Mouse (Mus musculus) ovary, postnatal 14 days (tissue): ENCODE data around the gene Gjb3.

Experiments
- DNase-seq: peaks from one replicate; pipeline ENCODE4 v3.0.0; 2022; ENCODE audit warnings: low spot score

The Gjb3 gene

DNA sequence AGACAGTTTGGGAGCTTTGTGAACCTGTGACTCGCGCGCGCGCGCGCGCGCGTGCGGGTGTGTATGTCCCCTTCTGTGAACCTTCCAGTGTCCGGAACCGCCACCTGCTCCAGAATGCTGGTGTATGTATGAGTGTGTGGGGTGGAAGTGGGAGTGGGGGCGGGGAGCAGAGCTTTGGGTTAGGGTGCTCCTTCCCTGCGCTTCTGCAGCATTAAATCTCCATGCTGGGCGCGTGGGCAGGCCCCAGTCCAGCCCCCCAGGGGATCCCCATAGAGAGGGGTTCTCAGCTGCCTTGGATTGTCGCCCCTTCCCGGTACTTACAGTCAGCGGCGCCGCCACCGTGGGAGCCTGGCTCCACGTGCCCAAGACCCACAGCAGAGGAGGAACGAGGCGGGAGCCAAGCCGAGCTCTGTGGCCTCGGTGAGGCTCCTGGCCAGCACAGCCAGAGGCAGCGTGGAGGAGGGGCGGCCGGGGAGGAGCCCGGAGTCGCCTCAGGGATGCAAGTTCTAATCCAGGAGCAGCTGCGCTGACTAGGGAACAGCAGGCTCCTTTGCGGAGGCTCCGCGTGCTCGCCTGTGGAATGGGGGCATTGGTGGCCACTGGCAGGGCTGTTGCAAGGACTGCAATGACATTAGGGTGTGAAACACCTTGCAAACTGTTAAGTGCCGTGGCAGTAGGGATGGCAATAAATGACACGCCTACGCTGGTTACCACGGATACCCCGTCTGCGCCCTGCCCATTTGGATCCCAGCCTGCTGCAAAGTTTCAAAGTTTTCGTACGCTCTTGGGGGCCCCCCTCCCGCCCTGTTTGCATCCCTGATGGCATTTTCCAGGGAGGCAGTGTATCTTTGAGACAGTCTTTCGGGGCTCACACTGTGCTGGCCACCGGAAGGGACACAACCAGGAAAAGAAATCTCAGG is at the start of gene Gjb3:
Gene Gjb3 (minus strand): TSS at position 664 of the 920 bp plus-strand sequence.
- DNase-seq, result no peak

- DNase-seq, result no peak
These were observed 46.7 kb upstream of the Gjb3 start for GRCm38 (mm10) chr4:127377344-127377743.

GRCm38 (mm10) chr4:127375541-127376177 is 45.0 kb upstream of the Gjb3 start:
- DNase-seq, result no peak

DNA sequence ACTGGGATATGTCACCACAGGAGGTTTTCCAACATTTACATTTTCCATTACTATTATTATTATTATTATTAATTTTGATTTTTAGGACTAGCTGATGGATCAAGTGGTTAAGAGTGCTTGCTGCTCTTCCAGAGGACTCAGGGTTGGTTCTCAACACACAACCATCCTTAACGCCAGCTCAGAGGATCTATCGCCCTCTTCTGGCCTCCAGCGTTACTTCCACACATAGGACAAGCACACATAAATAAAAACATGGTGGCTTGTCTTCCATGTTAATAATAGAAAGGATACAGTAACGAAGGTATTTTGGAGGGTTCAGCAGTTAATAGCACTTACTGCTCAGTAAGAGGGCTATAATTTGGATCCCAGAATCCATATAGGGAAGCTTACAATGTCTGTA is 44.0 kb upstream of the Gjb3 start:
- DNase-seq, result no peak

GRCm38 (mm10) chr4:127373491-127373890 is 42.8 kb upstream of the Gjb3 start:
- DNase-seq, result no peak

DNA sequence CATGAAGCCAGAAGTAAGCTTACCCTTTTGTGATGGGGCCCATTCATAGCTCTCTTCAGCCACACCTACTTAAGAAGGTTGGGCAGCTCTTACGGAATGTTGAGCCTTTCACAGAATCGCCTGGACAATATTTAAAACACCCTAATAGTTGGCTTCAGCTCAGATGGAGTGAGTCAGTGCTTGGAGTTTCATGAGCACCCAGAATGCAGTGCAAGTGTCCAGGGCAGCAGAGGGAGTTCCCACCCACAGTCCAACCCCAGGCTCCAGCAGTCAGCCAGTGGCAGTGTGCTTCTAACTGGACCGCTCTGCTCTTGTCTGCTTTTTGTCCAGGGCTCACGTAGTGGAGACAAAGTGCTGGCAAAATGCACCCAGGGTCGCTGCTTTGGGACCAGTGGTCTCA is 40.9 kb upstream of the Gjb3 start:
- no peak for DNase-seq

DNA sequence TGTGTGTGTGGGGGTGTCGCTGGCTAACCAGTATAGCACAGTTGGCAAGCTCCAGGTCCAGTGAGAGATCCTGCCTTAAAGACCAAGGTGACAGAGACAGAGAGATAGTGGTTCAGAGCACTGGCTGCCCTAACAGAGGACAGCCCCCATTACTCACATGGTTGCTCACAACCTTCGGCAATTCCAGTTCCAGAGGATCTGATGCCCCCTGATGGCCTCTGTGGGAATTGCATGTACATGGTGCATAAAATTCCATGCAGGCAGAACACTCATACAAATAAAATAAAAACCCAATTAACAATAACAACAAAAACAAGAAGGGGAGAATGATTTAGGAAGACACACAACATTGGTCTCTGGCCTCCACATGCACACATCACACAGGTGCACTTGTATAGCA is 39.8 kb upstream of the Gjb3 start:
- no peak for DNase-seq

DNA sequence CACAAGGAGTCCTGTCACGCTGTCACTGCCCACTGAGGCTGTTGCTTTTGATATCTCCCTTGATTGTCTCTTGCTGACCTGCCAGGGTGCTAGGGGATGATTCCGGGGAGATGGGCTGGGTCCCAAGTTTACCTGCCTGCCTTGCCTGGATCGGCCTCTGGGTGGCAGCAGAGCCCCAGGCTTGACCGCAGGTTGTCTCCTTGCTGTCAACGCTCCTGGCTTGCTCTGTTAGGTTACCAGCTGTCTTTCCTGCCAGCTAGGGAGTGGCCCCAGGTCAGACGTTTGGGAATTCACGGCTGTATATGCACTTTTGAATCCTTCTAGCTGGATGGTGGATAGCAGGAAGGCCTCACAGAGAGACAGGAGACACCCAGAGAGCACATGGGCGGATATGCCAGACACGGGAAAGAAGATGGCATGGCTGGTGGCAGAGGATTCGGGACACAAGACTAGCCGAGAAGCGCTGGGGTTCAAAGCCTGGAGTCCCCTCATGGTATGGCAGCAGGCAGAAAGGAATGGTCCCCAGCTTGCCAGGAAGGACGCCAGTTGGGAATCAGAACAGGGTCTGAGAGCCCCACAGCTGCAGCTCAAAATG is 37.8 kb upstream of the Gjb3 start:
- DNase-seq, result peak; percentile 72

DNA sequence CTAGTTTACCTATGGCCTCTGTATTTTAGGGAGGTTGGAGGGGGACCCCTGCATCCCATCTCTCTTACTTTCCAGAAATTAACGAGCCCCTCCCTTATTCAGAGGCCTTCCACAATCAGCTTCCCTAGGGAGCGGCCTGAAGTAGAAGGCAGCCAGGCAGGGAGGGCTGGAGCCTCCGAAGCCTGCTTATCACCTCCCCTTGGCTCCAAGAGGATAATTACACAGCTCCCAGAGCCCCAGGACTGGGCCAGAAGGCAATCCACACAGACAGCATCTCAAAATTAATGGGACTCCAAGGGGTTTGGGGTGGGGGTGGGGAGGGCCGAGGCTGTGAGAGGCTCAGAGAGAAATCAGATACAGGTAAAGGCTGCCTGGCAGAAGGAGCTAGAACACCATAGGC is 35.2 kb upstream of the Gjb3 start:
- DNase-seq, result no peak

- DNase-seq, result no peak
These were observed 34.8 kb upstream of the Gjb3 start for GRCm38 (mm10) chr4:127365433-127365832.

DNA sequence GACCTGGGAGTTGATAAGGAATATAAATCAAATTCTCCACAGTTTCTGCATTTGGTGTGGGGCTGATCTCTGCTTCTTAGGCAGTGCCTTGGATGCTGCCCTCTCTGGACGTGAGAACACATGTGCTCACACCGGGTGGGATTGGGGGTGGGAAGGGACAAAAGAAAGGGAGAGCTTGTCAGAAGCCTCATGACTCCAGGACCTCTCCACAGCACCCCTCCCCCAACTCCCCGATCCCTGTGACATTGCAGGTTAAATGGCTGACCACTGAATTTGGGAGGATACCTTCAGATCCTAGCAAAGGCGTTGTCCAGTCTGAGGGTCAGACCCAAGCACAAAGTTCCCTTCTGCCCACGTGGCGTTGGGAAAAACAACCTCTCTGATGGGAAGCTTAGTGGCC is 33.8 kb upstream of the Gjb3 start:
- DNase-seq, result no peak

DNA sequence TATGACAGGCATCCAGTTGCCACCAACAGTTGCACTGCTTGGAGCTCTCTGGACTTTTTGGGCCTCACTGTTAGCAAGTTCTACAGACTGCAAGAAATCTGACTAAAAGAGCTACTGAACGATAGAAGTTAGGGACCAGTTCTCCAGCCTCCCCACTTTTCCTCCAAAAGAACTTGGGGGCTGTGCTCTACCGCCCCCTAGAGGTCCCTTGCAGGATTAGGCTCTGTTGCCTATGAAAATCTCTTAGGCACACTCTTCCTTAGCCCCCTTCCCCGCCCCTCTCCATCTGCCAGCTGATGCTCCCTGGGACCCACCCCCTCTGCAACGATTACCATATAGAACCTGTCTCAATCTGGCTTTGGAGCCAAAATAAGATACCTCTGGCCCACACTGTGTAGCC is 32.7 kb upstream of the Gjb3 start:
- DNase-seq, result no peak

- DNase-seq, result no peak
These were observed 31.9 kb upstream of the Gjb3 start for GRCm38 (mm10) chr4:127362520-127362919.

GRCm38 (mm10) chr4:127358018-127358417 is 27.4 kb upstream of the Gjb3 start, which contains the start of gene Gjb5:
Gene Gjb5, minus strand, starts transcription at chr4:127358181.
- DNase-seq, result no peak

DNA sequence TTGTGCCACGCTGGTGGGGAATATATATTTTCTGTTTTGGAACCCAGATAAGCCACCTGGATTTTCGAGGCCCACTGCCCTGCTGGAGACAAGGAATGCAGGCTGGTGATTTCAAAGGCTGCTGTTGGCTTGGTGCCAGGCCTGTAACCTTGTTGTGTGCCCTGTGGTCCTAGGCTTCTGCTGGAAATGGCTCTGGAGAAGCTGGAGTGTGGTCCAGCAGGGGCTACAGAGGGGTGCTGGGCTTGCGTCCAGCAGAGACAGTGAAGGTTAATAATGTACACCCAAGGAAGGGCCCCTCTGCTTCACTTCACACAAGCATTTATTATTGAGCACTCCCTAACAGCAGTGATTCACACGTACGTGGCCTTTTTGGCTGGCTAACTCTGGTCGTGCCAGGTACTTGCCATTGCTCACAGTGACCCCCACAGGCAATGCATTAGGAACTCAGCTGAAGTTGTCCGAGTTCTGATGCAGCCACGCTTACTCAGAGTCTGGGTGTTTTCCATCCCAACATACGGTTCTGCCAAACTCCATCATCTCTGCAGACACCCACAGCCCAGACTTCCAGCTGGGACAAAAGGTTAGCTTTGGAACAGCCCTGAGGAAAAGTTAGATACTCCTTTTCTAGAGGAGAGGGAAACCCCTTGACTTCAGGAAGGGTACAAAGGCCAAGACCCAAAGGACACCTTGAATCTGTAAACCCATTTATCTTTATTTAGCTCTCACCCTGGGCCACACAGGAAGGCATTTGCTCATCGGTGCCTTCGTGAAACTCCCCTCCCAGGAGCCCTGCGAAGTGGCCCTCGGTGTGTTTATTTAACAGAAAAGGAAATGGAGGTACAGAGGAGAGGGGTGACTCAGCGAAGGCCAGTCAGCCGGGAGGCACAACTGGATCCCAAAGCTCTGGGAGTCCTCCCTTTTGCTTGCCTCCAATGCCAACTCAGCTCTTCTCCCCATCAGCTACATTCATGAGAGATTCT is 24.2 kb upstream of the Gjb3 start:
- DNase-seq, result no peak

DNA sequence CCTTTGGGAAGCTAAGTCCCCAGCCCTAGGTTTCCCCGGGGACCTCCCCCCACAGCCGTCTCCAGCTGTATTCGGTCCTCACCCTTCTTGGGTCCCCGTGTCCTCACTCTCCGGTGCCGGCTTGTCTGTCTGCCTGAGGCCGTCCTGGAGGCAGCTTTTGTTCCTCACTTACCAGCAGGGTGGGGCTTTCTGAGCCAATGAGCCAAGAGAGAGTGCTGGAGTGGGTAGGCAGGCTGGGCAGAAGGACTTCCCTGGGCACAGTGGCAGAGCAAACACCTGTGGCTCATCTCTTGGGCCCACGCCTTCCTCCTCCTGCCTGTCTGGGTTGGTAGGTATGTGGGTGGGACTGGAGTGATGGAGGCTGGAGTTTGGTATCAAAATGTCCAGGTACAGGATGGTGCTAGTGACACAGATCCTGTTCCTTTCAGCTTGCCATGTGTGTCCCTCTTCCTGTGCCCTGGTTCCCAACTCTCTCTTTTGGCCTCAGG is 23.4 kb upstream of the Gjb3 start, which contains the start of gene Gjb4:
Gene Gjb4 (minus strand): TSS at position 131 of the 488 bp plus-strand sequence.
- DNase-seq, result no peak

- DNase-seq, result no peak
These were observed 21.9 kb upstream of the Gjb3 start for GRCm38 (mm10) chr4:127352594-127352993.

GRCm38 (mm10) chr4:127349560-127350300 is 19.1 kb upstream of the Gjb3 start:
- DNase-seq, result no peak

DNA sequence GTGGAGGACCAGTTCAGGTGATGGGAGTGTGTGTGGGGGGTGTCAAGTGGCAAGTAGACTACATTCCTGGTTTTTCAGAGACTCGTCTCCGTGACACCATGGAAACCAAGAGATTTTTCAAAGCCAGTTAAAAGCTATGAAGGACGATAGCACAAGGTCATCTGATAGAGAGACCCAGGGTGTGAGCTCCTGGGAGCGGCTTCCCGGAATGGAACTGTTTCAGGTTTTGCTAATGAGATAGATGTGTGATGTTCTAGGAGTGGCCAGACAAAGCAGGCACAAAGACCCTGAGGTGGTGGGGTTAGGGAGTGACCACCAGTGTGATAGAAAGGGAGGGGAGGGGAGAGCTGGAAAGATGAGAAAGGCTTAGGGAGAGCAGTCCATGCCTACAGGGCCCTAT is 14.4 kb upstream of the Gjb3 start:
- DNase-seq, result no peak

GRCm38 (mm10) chr4:127341372-127341771 is 10.7 kb upstream of the Gjb3 start:
- DNase-seq, result no peak

DNA sequence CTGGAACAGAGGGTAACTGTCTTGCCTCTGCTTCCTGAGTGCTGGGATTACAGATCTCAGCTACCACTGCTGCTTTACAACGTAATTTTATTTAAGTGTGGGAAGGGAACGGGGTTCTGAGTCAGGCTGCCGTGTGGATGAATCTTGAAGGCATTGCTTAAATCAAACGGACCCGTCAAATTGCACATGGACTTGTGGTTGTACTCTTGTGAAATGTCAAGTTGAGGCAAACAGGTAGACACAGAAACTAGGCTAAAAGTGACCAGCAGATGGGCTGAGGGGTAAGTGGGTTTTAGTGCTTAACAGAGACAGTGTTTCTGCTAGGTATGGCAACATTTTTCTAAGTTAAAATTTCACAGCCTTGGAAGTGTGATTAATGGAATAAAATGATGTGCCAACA is 7.0 kb upstream of the Gjb3 start:
- DNase-seq, result no peak
